Mouse (Mus musculus) embryonic fibroblast, embryonic 13.5 days (primary cell): Measurements from ENCODE around the gene Snapc1.

Experiments used
- CTCF ChIP-seq: IDR thresholded peaks from 2 replicates; pipeline ENCODE4 v1.5.1; 2011; ENCODE audit warnings: mild to moderate bottlenecking, control low read depth, low read length, moderate library complexity, borderline replicate concordance; ENCODE audit not compliant: insufficient read depth
- POLR2A ChIP-seq: IDR thresholded peaks from 2 replicates; pipeline ENCODE4 v1.6.1; 2011; ENCODE audit warnings: low read depth, mild to moderate bottlenecking, control low read depth, low read length, moderate library complexity

GRCm38 (mm10) chr12:74015491-74015890 is 51.2 kb downstream of the Snapc1 start:
- TF ChIP-seq CTCF (no peak), POLR2A (no peak)
